Mouse (Mus musculus): ENCODE results near the gene Mdh1. TPM values are rescaled to one million over a fixed set of nuclear protein-coding genes. Genes with fewer than 3 reads are reported as not detected.
A peak's percentile ranks its signal among the peaks of the same experiment; 100 is the strongest.

Mdh1 gene
- 100 to 1,000 TPM; 650 to 678 TPM for total RNA-seq (2021)
- long read RNA-seq, experiment 1, transcript Mdh1-201 (9 exons, 2,122 nt) = major isoform, 292 of 299 reads
- long read RNA-seq, experiment 1, partial matches to known transcripts = 6 of 299 reads
- long read RNA-seq, experiment 1, other reads (novel, unspliced or antisense) = 1 of 299 reads
- long read RNA-seq, experiment 2, transcript Mdh1-201 (9 exons, 2,122 nt) = major isoform, 907 of 980 reads
- long read RNA-seq, experiment 2, partial matches to known transcripts = 64 of 980 reads
- long read RNA-seq, experiment 2, other reads (novel, unspliced or antisense) = 9 of 980 reads

DNA sequence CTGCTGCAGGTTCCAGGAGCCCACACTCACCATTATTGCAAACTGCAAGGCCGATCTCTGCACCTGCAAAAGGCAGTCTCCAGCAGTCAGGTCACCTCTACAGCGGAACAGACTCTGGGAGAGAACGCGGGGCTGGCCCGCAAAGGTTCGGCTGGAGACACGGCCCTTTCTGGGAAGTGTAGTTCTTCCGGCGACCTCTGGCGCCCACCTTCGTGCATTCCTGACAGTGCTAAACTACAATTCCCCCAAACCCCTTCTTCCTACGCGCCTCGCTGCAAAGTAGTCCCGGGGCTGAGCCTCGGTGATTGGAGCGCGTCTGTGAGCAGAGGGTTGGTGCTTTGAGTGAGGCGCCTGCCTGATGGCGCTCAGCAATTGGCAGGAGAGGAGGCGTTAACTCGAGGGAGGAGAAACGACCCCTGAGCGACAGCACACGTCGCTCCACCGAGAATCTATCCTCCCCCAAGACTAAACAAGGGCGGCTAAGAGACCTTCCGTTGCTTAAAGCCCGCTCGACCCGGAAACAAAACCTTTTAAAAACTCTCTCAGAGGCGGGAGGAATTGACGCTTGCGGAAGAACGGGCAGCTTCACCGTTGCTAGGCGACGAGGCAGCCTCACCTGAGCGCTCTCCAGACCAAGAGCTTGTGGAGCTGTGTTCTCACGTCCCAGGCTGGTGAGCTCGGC lies at the start of gene Mdh1, which contains the start of gene Wdpcp:
Mdh1 (minus strand) TSS at position 668 of the 682 bp plus-strand sequence.
Wdpcp (plus strand) TSS at position 536 of the 682 bp plus-strand sequence.
- peak; percentile 78 to 80 for DNase-seq (ENCODE audit: low spot score in 2 of 2)

DNA sequence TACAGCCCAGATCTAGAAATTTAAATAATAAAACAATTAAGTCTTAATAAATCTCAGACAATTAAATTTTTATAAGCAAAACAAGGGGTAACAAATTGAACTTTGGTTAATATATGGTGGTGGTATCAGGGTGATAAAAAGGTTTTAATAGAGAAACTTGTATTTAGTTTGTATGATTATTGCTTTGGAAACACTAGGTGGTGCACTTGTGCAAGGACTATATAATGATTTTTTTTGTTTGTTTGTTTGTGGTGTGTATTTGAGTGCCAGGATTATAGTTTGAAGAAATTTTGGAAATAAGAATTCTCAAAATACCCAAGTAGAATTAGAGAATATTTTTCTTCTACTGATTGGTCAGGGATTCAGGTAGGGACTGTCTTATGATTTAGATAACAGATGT lies 43.7 kb upstream of the Mdh1 start:
- DNase-seq (ENCODE audit: low spot score in 2 of 2) = no peak

DNA sequence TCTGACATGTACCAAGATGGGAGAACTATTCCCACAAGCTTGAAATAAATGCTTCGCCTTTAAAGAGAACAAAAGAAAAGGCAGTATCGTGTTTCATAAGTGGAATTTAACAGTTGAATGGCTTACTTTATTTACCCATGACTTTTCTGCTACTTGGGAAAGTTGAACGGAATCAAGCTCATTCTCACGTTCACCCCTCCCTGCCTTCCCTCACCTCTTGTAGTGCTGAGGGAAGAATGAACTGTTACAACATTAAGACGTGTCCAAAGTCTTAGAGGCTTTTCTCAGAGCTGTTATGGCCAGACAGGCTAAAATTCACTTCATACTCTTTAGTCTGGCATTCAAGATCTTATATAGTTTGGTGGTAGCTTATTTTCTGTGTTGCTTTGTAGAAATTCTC lies 30.3 kb upstream of the Mdh1 start:
- DNase-seq (ENCODE audit: low spot score in 2 of 2) = no peak

DNA sequence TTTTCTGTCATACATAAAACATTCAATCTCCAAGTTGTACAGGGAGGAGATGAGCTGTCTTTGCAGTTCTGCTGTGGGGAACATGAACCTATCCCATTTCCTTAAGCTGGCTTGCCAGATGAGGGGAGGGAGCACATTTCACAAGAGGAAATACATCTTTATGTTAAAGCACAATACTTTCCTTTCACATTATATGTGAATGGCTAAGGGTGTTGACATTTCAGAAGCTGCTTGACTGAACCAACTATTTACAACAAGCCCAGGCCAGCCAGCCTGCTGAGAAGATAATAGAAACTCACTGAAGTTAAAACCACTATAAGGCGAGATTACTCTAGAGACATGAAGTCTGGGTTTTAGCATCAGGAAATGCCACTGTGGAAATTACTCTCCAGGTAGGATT lies 11.1 kb upstream of the Mdh1 start:
- no peak for DNase-seq (ENCODE audit: low spot score in 2 of 2)

DNA sequence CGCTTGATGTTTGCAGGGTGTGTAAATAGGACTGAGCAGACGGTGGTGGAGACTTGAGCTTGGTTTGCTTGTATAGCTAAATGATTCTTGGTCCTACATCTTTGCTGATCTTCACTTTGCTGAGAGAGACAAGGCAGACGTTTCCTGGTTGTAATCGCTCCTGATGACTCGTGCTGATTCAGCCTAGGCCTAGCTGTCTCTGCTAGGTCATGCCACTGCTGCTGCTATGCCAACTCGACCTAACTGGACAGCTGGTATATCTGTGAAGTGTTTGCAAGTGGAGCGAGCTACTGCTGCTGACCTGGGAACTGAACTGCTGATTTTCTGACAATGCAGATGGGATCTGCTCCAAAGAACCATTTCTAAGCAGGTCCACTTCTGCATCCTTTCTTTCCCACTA lies 9.3 kb upstream of the Mdh1 start:
- DNase-seq (ENCODE audit: low spot score in 2 of 2) = no peak

DNA sequence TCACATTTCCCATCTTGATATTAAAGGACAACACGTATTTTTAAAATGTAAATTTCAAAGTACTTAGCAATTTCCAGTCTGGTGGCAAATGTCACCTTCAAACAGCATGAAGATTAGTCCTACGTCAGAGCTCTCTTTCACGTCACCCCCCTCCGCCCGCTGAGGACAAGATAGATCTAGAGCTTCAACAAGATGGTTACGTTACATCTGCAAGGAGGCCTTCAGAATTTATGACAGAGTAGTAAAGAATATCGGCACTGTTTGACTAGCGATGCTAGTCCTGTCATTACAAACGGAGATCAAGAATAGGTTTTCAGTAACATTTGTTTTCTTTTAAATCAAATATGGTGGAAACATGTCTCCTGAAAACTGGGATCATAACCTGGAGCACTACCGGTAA lies 1.2 kb downstream of the Mdh1 start:
- DNase-seq (ENCODE audit: low spot score in 2 of 2) = no peak

DNA sequence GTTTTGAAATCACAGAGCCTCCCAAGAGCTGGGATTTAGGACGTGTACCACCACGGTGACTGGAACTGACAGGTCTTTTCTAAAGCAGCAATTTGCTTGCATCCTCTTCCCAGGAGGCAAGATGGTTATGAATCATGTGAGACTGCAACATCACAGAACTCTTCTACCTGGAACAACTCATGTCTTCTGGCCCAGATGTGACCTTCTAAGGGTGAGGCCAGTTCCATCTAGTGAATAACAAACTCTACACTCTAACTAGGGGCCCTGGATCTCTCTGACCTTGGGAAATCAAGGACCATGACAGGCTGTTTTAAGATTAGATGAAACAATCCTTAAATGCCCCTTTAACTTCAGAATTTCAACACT lies 2.1 kb downstream of the Mdh1 start:
- no peak for DNase-seq (ENCODE audit: low spot score in 2 of 2)

DNA sequence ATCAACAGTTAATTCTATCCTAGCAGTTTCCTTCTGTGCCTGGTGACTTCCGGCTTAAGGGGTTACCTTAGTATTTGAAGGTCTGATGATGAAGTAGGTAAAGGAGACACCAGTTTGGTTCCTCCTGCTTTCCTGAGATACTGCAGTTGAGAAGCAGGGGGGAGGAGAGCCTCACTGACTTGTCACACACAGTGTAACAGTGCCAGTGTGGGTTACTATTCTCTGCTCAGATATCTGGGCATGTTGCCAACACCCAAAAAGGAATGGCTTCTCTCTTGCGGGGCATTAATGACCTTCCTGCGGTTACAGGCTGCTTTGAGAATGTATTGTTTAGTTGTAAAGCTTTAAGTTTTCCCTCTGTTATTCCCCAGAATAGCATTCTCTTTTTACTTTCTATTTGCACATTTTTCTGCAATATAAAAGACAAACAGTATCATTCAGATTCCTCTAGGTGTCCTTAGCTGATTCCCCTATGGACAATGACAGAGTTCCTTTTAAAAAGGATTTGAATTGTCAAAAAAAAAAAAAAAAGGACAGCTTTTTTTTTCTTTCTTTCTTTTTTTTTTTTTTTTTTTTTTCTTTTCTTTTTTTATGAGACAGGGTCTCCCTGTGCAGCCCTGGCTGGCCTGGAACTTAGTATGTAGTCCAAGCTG lies 2.6 kb downstream of the Mdh1 start:
- DNase-seq (ENCODE audit: low spot score in 2 of 2) = peak in 1 of 2 experiments; percentile 46

DNA sequence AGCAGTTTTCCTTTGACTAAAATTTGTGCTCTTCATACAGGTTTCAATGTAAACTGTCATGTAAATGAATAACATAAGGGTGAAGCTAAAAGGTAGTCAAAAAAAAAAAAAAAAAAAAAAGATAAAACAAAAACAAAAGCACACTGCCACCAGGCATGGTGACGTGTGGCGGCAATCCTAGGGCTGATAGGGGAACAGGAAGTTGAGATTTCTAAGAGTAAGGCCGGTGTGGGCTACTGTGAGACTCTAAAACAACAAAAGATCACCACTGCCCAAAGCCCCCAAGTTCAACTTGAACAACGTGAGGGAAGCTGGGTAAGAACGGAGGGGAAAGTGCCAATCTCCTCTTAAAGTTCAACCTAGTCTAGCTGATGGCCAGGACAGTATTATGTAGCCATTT lies 3.2 kb downstream of the Mdh1 start:
- no peak for DNase-seq (ENCODE audit: low spot score in 2 of 2)

DNA sequence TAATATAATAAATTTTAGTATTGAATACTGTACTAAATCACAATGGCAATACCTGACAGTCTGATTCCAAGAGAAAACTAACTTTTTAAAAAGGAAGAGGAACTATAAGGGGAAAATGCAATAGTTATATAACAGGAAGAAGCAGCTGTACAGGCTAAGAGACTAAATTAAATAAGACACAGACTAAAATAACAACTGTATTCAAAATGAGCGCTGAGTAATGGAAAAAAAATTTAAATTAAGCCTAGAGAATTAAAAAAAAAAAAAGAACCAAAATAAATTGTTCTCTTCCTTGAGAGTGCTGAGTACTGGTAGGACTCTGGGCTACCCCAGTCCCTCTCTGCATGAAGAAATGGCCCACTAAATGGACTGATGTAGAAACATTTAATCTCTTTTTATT lies 4.4 kb downstream of the Mdh1 start:
- no peak for DNase-seq (ENCODE audit: low spot score in 2 of 2)

DNA sequence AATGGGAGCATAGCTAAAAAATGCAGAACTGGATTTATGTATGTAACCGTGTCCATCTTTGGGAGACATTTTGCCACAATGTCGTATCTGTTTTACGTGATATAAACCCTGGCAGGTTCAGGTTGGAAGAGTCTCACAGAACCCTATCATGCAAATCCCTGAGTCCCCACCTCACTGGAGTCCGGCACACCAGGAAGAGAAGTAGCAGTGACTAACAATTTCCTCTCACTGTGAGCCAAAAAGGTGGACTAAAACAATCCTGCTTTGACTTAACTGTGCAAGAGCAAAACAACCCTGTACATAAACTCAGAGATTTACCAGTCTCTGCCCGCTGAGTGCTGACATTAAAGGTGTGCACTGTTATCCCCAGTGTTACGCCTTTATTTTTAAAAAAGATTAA lies 5.2 kb downstream of the Mdh1 start:
- DNase-seq (ENCODE audit: low spot score in 2 of 2) = no peak

DNA sequence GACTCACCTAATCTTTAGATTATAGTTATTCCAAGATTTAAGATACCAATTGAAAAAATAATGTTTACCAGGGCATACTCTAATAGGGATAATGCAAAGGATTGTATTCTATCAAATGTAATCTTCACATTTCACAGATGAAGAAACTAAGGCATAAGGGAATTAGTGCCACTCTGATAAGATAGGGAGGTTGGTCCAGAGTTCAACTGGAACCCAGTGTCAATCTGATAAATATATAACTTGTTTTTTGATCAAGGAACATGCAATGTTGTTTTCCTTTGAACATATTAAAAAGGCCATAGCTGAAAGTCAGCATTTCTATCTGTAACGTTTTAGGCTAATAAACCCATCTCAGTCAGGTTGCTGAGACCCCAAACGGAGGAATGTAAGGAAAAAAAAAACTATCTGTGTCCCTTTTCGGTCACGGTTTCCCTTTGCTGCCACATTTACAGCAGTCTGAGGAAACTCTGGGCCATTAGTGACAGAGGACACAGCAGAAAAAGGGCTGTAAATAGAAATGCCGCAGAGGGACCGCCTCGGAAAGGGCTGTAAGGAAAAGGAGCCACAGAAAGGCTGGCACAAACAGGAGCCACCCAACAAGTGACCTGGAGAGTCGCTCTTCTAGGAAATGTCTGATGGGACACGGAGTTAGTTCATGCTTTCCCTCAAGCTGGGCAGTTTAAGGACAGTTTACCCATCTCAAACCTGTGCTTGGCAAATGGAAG lies 7.3 kb downstream of the Mdh1 start:
- DNase-seq (ENCODE audit: low spot score in 2 of 2) = no peak

DNA sequence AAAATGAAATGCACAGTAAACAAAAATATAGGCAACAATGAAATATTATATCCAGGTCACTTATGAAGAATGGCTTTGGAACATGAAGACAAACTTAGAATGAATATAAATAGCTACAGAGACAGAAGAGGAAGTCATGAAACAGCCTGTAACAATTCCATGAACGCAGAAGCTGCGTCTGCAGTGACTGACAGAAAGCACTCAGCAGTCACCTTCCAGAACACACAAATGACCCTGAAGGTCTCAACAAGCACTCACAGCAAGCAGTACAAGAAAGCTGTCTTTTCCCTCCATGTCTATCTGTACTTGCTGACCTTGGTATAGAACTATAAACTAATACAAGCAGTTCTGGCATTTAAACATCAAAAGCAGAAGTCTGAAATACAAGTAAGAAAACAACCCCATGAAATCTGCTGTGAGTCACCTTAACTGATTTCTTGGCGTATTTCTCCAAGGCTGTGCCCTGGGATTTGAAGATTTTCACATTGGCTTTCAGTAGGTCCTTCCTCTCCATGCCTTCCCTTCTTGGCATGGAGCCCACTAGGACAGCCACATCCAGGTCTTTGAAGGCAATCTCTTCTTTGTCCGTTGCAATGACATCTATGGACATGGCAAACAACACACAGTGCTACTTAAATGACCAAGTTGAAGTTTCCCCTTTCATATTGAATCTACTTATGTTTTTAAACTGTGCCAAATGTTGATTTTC lies 8.4 kb downstream of the Mdh1 start:
- no peak for DNase-seq (ENCODE audit: low spot score in 2 of 2)

DNA sequence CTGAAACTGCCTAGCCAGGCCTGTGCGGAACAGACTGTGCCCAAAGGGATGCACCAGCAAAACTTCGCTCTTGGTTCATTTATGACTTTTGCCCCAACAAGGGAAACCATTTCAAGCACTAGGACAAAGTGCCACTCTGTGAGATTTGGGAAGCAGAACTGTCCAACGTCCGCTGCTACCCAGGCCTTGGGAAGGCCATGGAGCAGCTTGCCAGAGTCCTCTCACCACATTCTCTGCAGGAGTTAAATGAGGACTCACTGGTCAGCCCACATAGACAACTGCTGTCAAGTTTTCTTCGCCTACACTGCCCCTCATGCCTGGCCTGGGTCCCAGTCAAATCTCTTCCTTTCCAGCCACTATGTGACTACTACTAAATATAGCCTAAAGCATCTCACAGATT lies 10.8 kb downstream of the Mdh1 start:
- DNase-seq (ENCODE audit: low spot score in 2 of 2) = no peak

DNA sequence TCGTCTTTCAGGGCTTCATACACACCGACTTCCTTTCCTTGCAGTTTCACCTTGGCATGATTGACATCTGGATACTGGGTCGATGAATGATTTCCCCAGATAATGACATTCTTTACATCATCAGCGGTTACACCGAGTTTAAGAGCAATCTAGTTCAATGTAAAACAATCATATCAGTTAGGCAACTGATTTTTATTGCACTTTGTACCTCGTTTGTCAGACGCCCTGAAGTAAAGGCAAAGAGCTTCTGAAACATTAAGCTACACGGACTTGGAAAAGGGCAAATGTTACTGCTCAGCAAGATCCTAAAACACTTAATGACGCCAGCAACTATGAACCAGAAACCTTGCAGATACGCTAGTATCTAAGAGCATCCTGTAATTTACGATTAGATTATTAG lies 12.4 kb downstream of the Mdh1 start:
- no peak for DNase-seq (ENCODE audit: low spot score in 2 of 2)

DNA sequence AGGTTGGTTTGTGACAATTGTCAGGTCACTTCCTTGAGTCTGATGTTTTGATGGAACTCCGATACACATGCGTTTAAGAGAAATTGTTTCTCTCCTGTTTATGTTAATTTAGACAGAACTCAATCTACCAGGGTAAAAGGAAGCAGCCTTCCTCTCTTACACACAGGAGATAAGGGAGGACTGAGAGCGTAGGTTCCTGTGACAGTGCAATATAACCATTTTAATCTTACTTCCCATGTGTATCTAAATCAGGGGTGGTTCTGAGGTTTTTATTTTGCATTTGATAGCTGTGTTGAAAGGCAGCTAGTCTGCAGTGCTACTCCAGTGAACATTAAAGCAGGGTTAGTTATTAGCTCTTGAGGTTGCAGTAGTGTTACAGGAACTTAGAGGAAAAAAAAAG lies 20.1 kb downstream of the Mdh1 start:
- DNase-seq (ENCODE audit: low spot score in 2 of 2) = no peak

DNA sequence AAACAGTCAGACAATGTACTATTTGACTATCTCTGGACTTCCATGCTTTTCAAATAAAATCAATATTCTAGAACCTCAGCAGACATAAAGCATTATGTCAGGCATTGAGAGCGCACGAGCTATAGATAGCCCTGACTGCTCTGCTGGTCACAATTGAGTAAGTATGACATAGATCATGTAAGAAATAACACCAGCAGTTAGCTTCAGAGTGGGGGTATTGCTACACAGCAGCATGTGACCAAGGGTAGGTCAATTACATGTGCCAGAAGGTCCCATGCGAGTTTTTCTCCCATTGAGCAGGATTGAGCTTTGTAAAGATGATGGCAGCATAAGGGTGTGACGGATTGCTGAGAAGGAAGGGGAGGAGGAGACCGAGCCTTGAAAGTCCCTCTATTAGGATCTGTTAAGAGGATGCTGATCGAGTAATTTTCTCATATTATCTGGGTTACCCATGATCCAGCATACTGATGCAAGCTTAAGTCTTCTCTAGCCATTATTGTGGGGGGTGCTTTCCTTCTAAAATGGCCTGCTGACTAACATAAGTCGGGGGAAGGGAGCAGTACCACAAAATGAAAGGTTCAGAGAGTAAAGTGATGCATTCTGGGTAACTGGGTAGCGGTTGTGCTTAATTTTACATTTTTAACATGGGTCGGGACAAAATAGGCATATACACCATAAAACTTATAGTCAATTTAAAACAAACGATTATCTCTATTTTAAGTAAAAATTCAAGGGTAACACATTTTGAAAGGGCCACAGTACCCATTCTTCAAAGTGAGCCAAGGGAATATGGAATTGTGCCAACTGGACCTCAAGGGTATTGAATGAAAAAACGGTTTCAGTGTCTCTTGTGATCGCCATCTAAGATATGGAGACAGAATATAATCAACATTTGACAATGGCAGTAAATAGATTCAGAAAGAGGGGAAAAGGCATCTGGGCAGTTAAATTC lies 21.7 kb downstream of the Mdh1 start:
- DNase-seq (ENCODE audit: low spot score in 2 of 2) = no peak

DNA sequence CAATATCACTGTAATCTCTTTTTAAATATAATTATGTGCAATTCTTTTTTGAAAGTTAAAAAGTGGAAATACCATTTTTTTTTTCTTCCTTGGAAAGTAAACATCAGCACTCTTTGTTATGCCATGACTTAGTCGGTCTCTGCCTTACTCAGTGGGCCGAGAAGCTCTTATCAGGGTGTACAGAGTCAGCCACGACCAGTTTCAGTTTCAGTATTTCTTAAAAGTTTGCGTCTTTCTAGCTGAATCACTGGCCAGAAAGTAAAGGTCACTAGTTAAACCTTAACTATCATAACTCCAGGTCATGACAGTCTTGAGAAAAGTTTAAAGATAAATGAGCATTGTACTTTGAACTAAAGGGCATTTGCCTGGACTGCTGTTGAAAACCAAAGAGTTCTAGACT lies 22.4 kb downstream of the Mdh1 start:
- no peak for DNase-seq (ENCODE audit: low spot score in 2 of 2)

DNA sequence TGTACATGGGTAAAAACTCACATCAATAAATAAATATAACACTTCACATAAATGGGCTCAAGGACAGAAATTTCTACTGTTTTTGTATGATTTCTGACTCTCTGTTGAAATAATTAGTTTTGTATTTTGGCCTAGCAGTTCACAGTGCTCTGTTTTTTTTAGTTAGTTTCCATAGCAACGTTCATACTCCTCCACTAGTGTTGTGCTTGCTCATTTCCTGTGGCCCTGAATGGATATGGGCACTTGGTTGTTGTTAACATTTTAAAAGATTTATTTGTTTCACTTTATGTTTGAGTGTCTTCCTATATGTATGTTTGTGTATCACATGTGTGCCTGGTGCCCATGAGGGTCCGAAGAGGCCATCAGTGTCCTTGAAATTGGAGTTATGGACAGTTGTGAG lies 23.1 kb downstream of the Mdh1 start:
- no peak for DNase-seq (ENCODE audit: low spot score in 2 of 2)

DNA sequence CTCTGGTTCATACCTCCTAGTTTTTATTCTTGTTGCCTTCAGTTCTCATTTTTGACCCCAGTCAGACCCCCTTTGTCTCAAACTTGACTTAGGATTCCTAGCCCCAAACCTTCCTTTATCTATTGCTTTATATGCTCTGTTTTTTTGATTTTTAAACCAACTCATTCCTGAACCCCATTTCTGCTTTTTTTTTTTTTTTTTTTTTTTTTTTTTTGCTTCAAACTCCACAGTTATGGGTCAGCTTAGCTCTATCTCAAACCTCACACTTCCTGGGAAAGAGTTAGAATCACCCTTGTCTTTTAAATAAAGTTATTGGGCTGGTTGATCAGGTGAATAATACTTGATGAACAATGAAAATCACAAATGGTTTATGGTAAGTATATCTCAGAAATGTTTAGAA lies 24.6 kb downstream of the Mdh1 start:
- no peak for DNase-seq (ENCODE audit: low spot score in 2 of 2)

All from adrenal gland, adult 18-20 months (tissue).